Mouse (Mus musculus) monocyte, adult 2 months (primary cell): ENCODE measurements around the gene Tcaf3.

Source experiments
- DNase-seq, 2 experiments: peaks; one replicate each; pipeline ENCODE4 v3.0.0; 2022; ENCODE audit warnings: low spot score in 2 of 2, low read depth in 1 of 2

The Tcaf3 gene

GRCm38 (mm10) chr6:42597592-42597991 is at the start of gene Tcaf3:
Gene Tcaf3 (minus strand): TSS chr6:42597692.
- no peak for DNase-seq

- peak in 1 of 2 experiments; percentile 1 for DNase-seq
These were observed 47.5 kb upstream of the Tcaf3 start, which contains the start of gene Tcaf2 for GRCm38 (mm10) chr6:42644912-42645549. Gene Tcaf2 (minus strand): TSS chr6:42645254.

GRCm38 (mm10) chr6:42634393-42634792 is 36.9 kb upstream of the Tcaf3 start:
- no peak for DNase-seq

- no peak for DNase-seq
These were observed 33.9 kb upstream of the Tcaf3 start for GRCm38 (mm10) chr6:42631395-42631794.

DNA sequence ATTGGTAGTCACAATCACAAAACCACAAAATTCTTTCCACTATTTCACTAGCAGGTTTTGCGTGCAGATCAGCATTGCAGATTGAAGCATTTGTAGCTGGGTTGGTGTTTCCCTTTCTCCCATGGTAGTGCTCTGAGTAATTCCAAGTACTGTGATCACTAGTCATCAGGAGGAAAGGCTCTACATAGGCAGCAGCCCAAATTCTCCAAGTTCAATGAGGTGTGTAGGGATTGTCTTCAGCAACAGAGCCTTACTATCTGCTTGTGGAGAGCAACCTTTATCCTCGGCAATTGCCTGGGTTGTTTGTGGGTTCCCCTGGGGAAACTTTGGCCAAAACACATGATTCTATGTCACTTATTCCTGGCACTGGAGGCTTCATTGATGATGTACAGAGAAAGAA is 19.4 kb upstream of the Tcaf3 start:
- DNase-seq, result no peak

DNA sequence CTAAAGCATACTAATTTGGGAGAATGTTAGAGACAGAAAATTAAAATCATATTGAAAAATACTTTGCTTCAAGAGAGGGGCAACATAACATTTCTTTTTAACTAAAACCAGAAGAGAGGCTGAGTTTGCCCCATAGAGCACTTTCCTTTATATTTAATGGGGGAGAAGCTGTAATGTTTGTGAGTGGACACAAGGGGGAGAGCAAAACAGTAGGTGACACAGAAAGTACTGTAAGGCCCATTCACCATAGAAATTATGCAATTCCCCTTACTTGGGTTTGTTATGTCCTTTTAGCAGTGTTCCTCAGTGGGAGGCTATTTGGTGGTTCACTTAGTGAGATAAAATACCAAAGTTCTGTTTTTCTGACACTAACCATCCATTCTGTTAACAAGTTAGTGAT is 14.7 kb upstream of the Tcaf3 start:
- DNase-seq, result no peak

- DNase-seq, result no peak
These were observed 13.5 kb upstream of the Tcaf3 start for GRCm38 (mm10) chr6:42610954-42611522.

DNA sequence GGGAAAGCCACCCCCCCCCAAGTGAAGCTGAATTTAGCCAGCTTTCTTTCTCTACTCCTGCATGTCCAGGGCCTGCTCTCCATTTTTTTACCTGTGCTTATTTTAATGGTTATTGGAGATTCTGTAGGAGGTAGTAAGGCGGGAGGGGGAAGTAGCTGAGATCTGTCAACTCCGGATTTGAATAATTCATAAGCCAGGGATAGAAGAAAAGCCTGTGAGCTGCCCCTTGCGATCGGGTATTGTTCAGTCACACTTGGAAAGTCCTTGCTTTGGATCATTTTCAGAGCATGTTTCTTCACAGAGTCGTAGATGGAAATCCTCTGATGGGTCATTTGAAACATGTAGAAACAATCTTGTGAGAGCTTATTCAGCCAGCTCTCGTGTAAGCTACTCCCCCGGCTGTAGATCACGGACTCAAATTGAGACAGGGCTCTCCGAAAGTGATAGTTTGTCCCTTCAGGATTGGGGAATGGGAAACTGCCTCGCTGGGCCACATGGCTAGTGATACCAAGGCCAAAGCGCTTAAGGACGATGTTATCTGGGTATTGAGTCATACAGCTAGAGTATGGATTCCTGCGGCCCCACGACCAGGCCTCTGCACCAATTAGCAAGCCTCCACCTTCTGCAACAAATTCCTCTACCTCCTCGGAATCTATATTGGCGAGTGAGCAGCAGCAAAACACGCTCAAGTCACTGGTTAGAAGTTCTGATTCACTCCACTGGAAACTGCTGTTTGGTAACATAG is 4.2 kb downstream of the Tcaf3 start:
- DNase-seq, result no peak

- no peak for DNase-seq
These were observed 10.9 kb downstream of the Tcaf3 start for GRCm38 (mm10) chr6:42586569-42586968.

GRCm38 (mm10) chr6:42583488-42583872 is 14.0 kb downstream of the Tcaf3 start:
- no peak for DNase-seq

DNA sequence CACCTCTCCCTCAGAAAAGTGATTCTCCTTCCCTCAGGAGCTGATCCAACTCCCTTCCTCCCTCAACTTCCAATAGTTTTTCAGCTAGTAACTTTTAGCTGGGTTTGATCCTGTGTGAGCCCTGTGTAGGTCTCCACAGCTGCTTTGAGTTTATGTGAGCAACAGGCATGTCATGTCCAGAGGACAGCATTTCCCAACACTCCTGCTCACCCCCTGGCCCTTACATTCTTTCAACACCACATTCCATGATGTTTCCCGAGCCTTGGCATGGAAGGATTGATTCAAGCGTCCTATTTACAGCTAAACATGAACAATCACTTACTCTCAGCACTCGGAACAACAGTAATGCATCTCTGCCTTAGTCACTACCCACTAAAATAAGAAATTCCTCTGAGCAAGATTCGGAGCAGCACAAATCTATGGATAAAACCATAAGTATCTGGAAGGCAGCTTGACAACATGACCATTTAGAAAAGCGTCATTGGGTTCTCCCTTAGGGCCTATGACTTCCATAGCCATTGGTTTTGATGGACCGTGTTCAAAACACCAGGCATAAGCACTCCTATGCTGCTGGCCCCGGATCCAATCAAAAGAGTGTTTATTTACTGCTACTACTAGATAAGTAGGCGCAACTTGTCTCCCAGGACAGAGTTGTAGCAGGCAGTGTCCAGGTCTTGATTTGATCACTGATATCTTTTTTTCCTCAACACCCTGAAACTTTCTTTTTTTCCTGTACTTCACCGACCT is 14.6 kb downstream of the Tcaf3 start:
- no peak for DNase-seq

DNA sequence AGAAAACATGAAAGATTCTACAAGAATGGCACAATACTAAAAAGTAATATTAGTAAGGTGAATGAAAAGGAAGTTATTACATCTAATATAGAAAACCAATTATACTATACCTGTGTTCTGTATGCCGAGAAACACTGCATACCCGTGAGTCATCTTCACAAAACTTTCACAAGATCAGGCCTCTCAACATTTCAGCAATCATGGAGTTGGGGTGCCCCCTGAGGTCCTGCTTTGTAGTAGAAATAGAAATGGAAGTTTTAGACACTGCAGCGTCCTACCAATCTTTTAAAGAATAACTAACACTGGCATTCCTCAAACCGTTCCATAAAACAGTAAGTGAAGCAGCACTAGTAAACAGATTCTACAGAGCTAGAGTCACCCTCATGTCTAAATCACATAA is 18.8 kb downstream of the Tcaf3 start:
- no peak for DNase-seq

- DNase-seq, result no peak
These were observed 20.1 kb downstream of the Tcaf3 start for GRCm38 (mm10) chr6:42577433-42577832.

GRCm38 (mm10) chr6:42568205-42568604 is 29.3 kb downstream of the Tcaf3 start:
- no peak for DNase-seq

DNA sequence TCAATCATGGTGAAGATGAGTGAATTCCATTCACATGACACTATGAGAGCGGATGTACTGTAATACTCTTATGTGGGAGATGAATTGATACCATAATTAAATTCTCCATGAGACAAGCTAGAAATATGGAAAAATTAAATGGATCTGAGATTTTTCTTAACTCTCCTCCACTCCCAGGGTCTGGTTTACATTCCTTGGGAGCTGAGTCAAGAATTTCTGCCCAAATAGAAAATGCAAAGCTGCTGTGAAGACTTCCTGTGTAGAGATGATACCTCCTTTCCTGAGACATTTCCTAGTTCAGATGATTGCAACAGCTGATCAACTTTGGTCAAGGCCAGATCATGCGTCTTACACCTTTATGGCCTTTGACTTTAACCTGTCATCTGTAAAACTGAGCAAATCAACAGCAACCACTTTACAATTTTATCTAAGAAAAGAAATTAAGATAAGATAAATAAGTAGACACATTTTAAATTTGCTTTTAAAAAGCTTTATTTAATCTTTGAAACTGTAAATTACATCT is 31.4 kb downstream of the Tcaf3 start:
- DNase-seq, result no peak

- no peak for DNase-seq
These were observed 35.2 kb downstream of the Tcaf3 start for GRCm38 (mm10) chr6:42562280-42562679.

GRCm38 (mm10) chr6:42560885-42561284 is 36.6 kb downstream of the Tcaf3 start:
- DNase-seq, result no peak

GRCm38 (mm10) chr6:42558641-42559040 is 38.9 kb downstream of the Tcaf3 start:
- no peak for DNase-seq

DNA sequence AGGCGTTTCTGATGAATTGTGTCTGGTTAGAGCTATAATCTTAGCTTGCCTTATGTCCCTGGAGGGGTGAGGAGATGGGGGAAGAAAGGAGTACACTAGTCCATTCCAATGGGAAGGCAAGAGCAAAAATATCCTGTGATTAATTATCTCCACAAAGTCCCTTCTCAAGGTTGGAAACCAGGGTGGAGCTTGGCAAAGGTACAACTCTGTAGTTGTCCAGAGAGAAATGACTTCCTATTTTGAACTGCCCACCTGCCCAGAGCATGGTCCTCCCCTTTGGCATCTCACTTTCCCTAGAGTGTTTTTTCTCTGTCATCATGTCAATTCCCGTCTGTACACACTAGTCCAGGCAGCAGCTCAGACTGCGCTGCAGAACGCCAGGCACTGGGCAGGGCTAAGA is 50.0 kb downstream of the Tcaf3 start, which contains the start of gene Olfr455:
Gene Olfr455 (minus strand): TSS at position 127 of the 400 bp plus-strand sequence.
- no peak for DNase-seq

DNA sequence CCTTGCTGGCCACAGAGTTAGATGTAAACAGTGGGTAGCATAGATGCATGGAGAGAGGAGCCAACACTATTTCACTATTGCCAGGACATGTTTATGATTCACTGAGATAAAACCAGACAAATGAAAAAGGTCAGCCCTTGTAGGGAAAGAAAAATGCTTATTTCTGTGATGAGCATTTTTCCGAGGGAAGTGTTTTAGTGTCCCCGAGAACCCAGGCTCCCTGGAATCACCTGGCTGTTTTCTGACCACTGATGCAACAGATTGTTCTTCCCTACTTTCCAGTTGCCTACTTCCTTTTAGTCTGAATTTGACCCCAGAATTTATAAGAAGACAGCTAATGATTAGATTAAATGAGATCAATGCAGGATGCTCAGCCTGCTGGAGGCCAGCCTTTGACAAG is 51.3 kb downstream of the Tcaf3 start:
- DNase-seq, result no peak

DNA sequence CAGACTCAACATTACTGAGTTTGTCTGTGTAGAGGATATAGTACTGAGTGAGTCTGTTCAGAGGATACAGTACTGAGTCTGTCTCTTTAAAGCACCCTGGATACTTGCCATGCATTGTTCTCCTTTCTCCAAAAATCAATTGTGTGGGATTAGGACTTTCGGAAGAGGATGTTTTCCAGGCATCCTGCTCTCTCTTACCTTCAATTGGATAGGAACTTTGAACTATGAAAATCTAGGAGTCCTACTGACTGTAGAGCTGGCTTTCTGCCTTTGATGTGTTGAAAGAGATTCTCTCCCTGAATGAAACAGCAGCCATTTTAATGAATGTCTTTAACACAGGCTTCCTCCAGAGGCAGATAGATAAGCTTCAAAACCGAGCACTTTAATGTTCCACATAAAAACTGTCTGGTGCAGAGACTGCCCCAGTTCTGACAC is 52.0 kb downstream of the Tcaf3 start:
- DNase-seq, result no peak
